22 mouse cellular contexts compared by ENCODE assay signal in the genomic region with DNA sequence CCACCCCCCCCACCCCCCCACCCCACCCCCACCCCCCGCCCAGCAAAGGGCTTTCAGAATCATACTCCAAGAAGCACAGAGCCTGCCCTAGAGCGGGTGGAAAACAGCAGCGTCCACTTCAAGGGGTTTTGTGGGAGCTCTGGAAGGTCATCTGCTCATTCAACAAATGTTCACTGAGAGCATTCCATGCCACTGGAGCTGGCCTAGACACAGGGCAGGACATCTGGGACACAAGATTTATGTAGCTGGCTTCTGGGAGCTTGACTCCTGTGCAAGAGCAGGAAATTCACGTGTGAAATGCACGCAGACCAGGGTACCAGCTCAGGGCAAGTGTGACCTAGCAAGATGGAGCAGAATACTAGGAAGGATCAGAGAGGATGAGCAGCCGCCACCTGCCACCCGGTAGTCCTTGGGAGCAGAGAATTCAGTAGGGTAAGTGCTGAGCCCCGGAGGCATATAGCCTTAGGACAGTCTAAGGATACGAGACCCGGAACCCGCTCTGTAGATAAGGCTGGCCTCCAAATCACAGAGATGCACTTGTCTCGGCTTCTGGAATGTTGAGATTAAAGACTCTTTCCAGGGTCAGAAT. TPM values are rescaled to one million over a fixed set of nuclear protein-coding genes. Genes with fewer than 3 reads are reported as not detected.
A peak's percentile ranks its signal among the peaks of the same experiment; 100 is the strongest.
DNase-seq lines count a peak whose midpoint lies in the region; TF ChIP-seq lines count a peak whose summit lies in the region.
"Had no signal": no experiment of that assay in that cellular context is flagged by ENCODE, and none has a peak within 500 bp of the region (broad histone marks: within the 10 kb centered on the region; RNA-seq: fewer than 3 reads in every experiment).

No protein-coding gene starts in this region.

- no peak for TF ChIP-seq CTCF in ES-Bruce4 (IDR thresholded peaks at IDR 0.05; ENCODE audit: low read depth, low read length)

- H3K4me3 ChIP-seq in ES-Bruce4 (ENCODE audit: low read depth, low read length), result peak overlapping the region; percentile 17; the same call in 1 of the 2 replicates
- H3K4me3 ChIP-seq: embryonic facial prominence, embryonic 10.5 days; forebrain, embryonic 13.5 days; heart, embryonic 13.5 days; hindbrain, embryonic 12.5 days had no signal

- peaks cover 9% of the 10 kb centered on the region for H3K4me1 ChIP-seq in ES-Bruce4 (ENCODE audit: control insufficient read depth, insufficient read depth, low read length)
- H3K4me1 ChIP-seq: forebrain, embryonic 13.5 days had no signal

- no peak overlapping the region for H3K9ac ChIP-seq in ES-Bruce4 (ENCODE audit: low read depth, poor library complexity, severe bottlenecking)
- H3K9ac ChIP-seq: forebrain, embryonic 13.5 days; forebrain, postnatal 0 days; heart, embryonic 13.5 days; hindbrain, embryonic 12.5 days had no signal

- DNase-seq in adrenal gland, adult 8-10 months, result peak; percentile 37
- DNase-seq in adrenal gland, postnatal 4 days (ENCODE audit: low spot score in 2 of 2), result no peak
- DNase-seq in retina, postnatal 1 day, result peak; percentile 40
- no peak for DNase-seq in retina, embryonic 14.5 days (ENCODE audit: low spot score)
- DNase-seq in adrenal gland, postnatal 36 days, result peak; percentile 26 to 29
- no peak for DNase-seq in yolk sac, embryonic 10.5 days (ENCODE audit: low spot score)
- DNase-seq in right cerebral cortex, adult 18-20 months, result no peak
- DNase-seq: cerebellum, adult 11 months; cerebellum, adult 8-10 months; cerebellum, postnatal 25 days; forebrain, postnatal 0 days; gastrocnemius, postnatal 25 days; heart, postnatal 4 days; kidney, adult 8-10 months had no signal

- peaks cover 2% of the 10 kb centered on the region; the same call in 1 of the 2 replicates for H3K9me3 ChIP-seq in ES-Bruce4 (replicated peaks; ENCODE audit: control insufficient read depth, insufficient read depth, low read length, poor library complexity, severe bottlenecking)
- H3K9me3 ChIP-seq: embryonic facial prominence, embryonic 10.5 days; forebrain, embryonic 13.5 days; heart, embryonic 13.5 days; hindbrain, embryonic 12.5 days had no signal

- no peak overlapping the region for H3K27ac ChIP-seq in ES-Bruce4 (ENCODE audit: insufficient read depth, low read length)
- H3K27ac ChIP-seq: embryonic facial prominence, embryonic 10.5 days; forebrain, embryonic 13.5 days; heart, embryonic 13.5 days; hindbrain, embryonic 12.5 days had no signal

- 0 out of 2 replicates have a peak, but pooled peaks cover 1% of the 10 kb centered on the region for H3K27me3 ChIP-seq in ES-Bruce4 (ENCODE audit: control insufficient read depth, insufficient read depth, low read length, poor library complexity, severe bottlenecking)

- no peak for TF ChIP-seq POLR2A in ES-Bruce4 (IDR thresholded peaks at IDR 0.05; ENCODE audit: insufficient read depth, low read length)

- H3K36me3 ChIP-seq in ES-Bruce4 (ENCODE audit: control insufficient read depth, insufficient read depth, low read length, poor library complexity, severe bottlenecking), result no peaks in the 10 kb centered on the region
- H3K36me3 ChIP-seq: embryonic facial prominence, embryonic 10.5 days; heart, embryonic 13.5 days; hindbrain, embryonic 12.5 days had no signal

- no peak for TF ChIP-seq EP300 in ES-Bruce4 (IDR thresholded peaks at IDR 0.05; ENCODE audit: insufficient read depth, low read depth, low read length)

RNA-seq across cellular contexts. Expression of gene Usp10, which starts 5.7 kb away (rescaled TPM):
- 100 to 1,000 TPM in 3 of 4 experiments, 10 to 100 TPM in 1; 88.6 to 130 (median 113) TPM for total RNA-seq in adrenal gland, adult 8-10 months (2022)
- total RNA-seq in adrenal gland, postnatal 4 days (2021), result 100 to 1,000 TPM; 108 to 127 TPM
- polyA plus RNA-seq in ES-Bruce4 (2011; ENCODE audit: insufficient read depth, insufficient read length, low read depth, missing spikeins), result 322 and 385 TPM in 2 replicates
- 100 to 1,000 TPM; 100 to 113 TPM for total RNA-seq in adrenal gland, postnatal 36 days (2021)

RNA-seq across cellular contexts. Expression of gene Gm20388, which starts 6.2 kb away (rescaled TPM):
- total RNA-seq in adrenal gland, adult 8-10 months (2022), result 10 to 100 TPM in 1 of 4 experiments, 1 to 10 TPM in 3; 1.7 to 16.9 (median 5.8) TPM
- 1 to 10 TPM in 1 of 2 experiments, not detected in 1; 8.8 TPM for total RNA-seq in adrenal gland, postnatal 4 days (2021)
- polyA plus RNA-seq in ES-Bruce4 (2011; ENCODE audit: insufficient read depth, insufficient read length, low read depth, missing spikeins), result 28.1 and 32.5 TPM in 2 replicates
- total RNA-seq in adrenal gland, postnatal 36 days (2021), result 1 to 10 TPM; 2.4 to 7.4 TPM
- polyA plus RNA-seq: embryonic facial prominence, embryonic 14.5 days; forebrain, postnatal 0 days; heart, embryonic 13.5 days; heart, postnatal 0 days; hindbrain, embryonic 12.5 days; intestine, postnatal 0 days had no signal

RNA-seq across cellular contexts. Expression of gene Klhl36, which starts 42.4 kb away (rescaled TPM):
- total RNA-seq in adrenal gland, adult 8-10 months (2022), result 10 to 100 TPM in 3 of 4 experiments, 1 to 10 TPM in 1; 8.4 to 13.8 (median 11.8) TPM
- 10 to 100 TPM; 15.7 to 18.8 TPM for total RNA-seq in adrenal gland, postnatal 4 days (2021)
- polyA plus RNA-seq in ES-Bruce4 (2011; ENCODE audit: insufficient read depth, insufficient read length, low read depth, missing spikeins), result 3.0 and 3.2 TPM in 2 replicates
- total RNA-seq in adrenal gland, postnatal 36 days (2021), result 1 to 10 TPM; 5.0 to 10.0 TPM

Comparison
In these comparisons a context has a peak if more than half of its experiments do, and no peak if none do; other contexts are left out.
1. DNase-seq: peak in adrenal gland, adult 8-10 months (single experiment), retina, postnatal 1 day (single experiment) and adrenal gland, postnatal 36 days (2 of 2); none in adrenal gland, postnatal 4 days (0 of 2), retina, embryonic 14.5 days (single experiment), yolk sac, embryonic 10.5 days (single experiment) and right cerebral cortex, adult 18-20 months (single experiment).